Mouse (Mus musculus): ENCODE data around the gene Vmn1r235. TPM values are rescaled to one million over a fixed set of nuclear protein-coding genes. Genes with fewer than 3 reads are reported as not detected.
"Not testable (repeated sequence)": the region's sequence is repeated elsewhere in the genome, so short reads cannot be mapped to it uniquely, and the experiment has no call there.

Gene Vmn1r235
- polyA plus RNA-seq (2016; fragmentation: Nextera tagmentation; extraction: Ambion mirVana) = not detected in 2 replicates

DNA sequence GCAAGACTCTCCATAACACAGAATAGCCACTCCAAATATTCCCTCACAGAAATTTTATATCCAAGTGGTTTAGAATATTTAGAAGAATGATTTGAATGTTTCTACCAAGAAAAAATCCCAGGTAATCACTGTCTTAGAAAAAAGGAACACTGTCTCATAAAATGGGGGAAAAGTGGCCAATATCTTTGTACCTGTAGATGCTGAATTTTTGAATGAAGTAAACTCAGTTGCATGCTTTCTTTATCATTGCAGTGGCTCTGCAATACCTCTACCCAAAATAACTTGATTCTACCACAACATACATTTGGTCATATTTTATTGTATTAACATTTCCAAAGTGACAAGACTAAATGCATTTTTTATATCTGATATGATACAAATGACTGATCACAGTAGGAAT is at the start of gene Vmn1r235:
Gene Vmn1r235 (plus strand): TSS at position 301 of the 400 bp plus-strand sequence.
- Histone ChIP-seq H3K9me3 (no peaks in the 10 kb centered on the region), H3K4me1 (no peaks in the 10 kb centered on the region), H3K4me3 (no peak within 1 kb of the TSS), H3K27me3 (replicated peaks) (no peaks in the 10 kb centered on the region), H3K36me3 (no peaks in the 10 kb centered on the region), H3K9ac (no peak within 1 kb of the TSS), H3K27ac (no peak within 1 kb of the TSS), H3K4me2 (replicated peaks) (no peak within 1 kb of the TSS)
- ATAC-seq (ENCODE audit: low FRiP score, low read depth) = no peak

DNA sequence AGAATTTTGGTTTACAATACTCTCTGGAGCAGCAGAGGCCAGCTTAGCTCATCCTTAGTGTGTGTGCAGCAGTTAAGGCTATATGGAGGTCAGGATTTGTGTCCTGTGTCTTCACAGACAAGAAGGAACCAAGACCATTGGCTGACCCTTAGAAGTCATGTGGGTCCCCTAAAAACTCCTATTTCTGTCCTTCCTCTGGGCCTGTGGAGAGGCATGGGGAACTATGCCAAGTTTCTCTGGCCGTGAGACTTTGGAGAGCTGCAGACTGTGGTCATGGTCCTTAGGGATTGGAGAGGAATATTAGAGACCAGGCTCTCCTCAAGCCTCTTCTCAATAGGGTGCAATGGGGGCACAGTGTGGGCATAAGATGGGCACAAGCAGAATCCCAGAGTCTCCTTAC is 45.1 kb upstream of the Vmn1r235 start:
- not testable (repeated sequence) for ATAC-seq (ENCODE audit: low FRiP score, low read depth); H3K4me2 ChIP-seq (replicated peaks); H3K9ac ChIP-seq; H3K27me3 ChIP-seq (replicated peaks); H3K9me3 ChIP-seq; H3K27ac ChIP-seq; H3K36me3 ChIP-seq; H3K4me1 ChIP-seq; H3K4me3 ChIP-seq
- WGBS = 90% methylated on average over 1 of the region's 1 CpGs

DNA sequence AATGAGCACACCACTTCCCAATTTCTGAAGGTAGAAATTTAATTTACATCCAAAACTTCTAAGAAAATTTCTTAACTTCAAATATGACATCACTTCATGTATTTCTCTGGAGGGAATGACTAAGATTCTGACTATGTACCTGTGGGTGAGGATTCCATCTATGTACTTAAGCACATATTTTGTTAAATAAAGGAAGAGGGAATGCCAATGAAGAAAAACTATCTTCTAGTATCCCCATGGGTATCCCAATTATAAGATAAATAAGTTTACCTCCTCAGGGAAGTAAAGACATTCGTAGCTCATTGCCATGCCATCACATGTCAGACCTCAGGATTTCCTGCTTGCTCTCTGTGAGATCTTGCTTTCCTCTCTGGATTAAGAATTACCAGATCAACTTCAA is 30.4 kb upstream of the Vmn1r235 start, which contains the start of gene Vmn1r234:
Gene Vmn1r234 (plus strand): TSS at position 301 of the 400 bp plus-strand sequence.
- no peak for ATAC-seq (ENCODE audit: low FRiP score, low read depth)
- H3K27me3 ChIP-seq (replicated peaks) = no peaks in the 10 kb centered on the region
- no peaks in the 10 kb centered on the region for H3K4me1 ChIP-seq
- no peak within 1 kb of the TSS for H3K27ac ChIP-seq
- 83% methylated on average over 1 of the region's 1 CpGs for WGBS
- H3K9me3 ChIP-seq = no peaks in the 10 kb centered on the region; the same call in 1 of the 2 replicates
- no peak within 1 kb of the TSS for H3K9ac ChIP-seq
- H3K36me3 ChIP-seq = no peaks in the 10 kb centered on the region
- no peak within 1 kb of the TSS for H3K4me2 ChIP-seq (replicated peaks)
- no peak within 1 kb of the TSS for H3K4me3 ChIP-seq

DNA sequence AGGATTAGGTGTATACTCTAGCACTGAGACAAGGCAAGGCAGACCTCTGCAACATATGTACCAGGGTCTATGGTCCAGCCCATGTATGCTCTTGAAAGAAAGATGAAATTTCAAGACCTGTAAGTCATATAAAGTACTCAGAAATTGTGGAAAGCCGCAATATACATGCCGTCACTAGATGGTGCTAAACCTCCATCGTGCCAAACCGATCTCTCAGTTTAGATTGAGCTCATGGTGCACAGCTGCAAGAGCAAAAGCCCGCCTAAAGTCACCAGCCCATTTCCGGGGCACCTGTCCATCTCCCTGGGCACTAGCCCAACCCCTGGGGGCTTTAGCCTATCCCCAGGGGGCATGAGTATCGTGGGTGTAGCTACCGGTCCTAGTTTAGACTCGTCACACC is 24.6 kb upstream of the Vmn1r235 start:
- no peak for ATAC-seq (ENCODE audit: low FRiP score, low read depth)
- H3K9me3 ChIP-seq = no peaks in the 10 kb centered on the region
- no peaks in the 10 kb centered on the region for H3K27me3 ChIP-seq (replicated peaks)
- H3K27ac ChIP-seq = no peak overlapping the region
- no peak overlapping the region for H3K4me3 ChIP-seq
- H3K4me1 ChIP-seq = no peaks in the 10 kb centered on the region
- H3K9ac ChIP-seq = no peak overlapping the region
- no peak overlapping the region for H3K4me2 ChIP-seq (replicated peaks)
- WGBS = 32% methylated on average over 9 of the region's 9 CpGs
- H3K36me3 ChIP-seq = no peaks in the 10 kb centered on the region

DNA sequence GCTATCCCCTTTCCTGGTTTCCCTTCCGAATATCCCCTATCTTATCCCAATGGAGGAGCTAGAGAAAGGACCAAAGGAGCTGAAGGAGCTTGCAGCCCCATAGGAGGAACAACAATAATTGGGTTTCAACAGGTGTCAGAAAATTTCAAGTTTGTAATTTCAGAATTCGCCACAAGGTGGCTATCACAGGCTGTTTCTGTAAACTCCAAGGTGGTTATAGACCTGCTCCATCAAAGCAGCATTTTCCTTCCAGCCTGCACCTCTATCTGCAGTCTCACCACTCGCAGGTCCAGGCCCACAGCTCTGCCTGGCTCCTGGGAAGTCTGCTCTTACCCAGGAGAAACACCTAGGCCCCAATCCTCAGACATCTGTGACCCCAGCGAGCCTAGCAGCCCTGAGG is 15.9 kb downstream of the Vmn1r235 start:
- H3K9me3 ChIP-seq = no peaks in the 10 kb centered on the region
- H3K4me3 ChIP-seq = no peak overlapping the region
- no peak overlapping the region for H3K27ac ChIP-seq
- no peak overlapping the region for H3K9ac ChIP-seq
- H3K4me2 ChIP-seq (replicated peaks) = no peak overlapping the region
- H3K27me3 ChIP-seq (replicated peaks) = no peaks in the 10 kb centered on the region
- no peaks in the 10 kb centered on the region for H3K4me1 ChIP-seq
- no peaks in the 10 kb centered on the region for H3K36me3 ChIP-seq
- 11% methylated on average over 4 of the region's 4 CpGs for WGBS
- ATAC-seq (ENCODE audit: low FRiP score, low read depth) = peak; percentile 58; the same call in 1 of the 2 replicates

DNA sequence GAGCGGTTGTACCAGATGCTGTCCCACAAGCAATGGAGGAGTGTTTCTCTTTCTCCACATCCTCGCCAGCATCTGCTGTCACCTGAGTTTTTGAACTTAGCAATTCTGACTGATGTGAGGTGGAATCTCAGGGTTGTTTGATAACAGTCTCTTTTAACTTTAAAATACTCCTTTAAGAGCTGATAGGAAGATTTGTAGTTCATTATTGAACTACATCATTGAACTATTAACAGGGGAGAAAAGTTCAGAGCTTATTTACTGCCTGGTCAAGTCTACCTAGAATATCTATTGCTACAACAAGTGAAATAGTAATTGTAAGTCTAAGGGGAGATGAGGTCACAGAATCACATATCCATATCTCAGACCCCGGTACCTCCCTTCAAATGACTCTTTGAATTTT is 26.4 kb downstream of the Vmn1r235 start, which contains the start of gene Vmn1r236:
Gene Vmn1r236 (plus strand): TSS at position 301 of the 400 bp plus-strand sequence.
- H3K27ac ChIP-seq = no peak within 1 kb of the TSS
- no peaks in the 10 kb centered on the region for H3K4me1 ChIP-seq
- H3K4me3 ChIP-seq = no peak within 1 kb of the TSS
- WGBS = 81% methylated on average over 3 of the region's 3 CpGs
- H3K9ac ChIP-seq = no peak within 1 kb of the TSS
- no peak for ATAC-seq (ENCODE audit: low FRiP score, low read depth)
- no peaks in the 10 kb centered on the region for H3K27me3 ChIP-seq (replicated peaks)
- no peaks in the 10 kb centered on the region for H3K9me3 ChIP-seq
- no peaks in the 10 kb centered on the region for H3K36me3 ChIP-seq
- no peak within 1 kb of the TSS for H3K4me2 ChIP-seq (replicated peaks)

DNA sequence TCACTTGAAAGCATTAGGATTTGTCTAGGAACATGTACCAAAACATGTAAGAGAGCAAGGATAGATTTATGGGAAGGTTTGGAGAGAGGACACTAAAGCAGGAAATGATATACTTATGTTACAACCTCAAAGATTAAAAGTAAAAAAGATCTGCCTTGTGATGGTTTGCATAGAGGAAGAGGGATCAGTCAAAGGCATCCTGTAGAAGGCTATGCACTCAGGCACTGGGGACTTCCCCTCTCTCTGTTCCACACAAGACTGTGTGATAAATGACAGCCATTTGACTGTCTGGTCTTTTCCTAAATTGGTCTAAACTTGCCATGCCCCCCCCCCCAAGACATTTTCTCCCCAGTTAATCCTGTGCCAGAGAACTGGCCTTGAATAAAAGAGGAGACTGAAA is 28.2 kb downstream of the Vmn1r235 start:
- Histone ChIP-seq H3K27me3 (replicated peaks) (no peaks in the 10 kb centered on the region), H3K27ac (no peak overlapping the region), H3K9ac (no peak overlapping the region), H3K4me2 (replicated peaks) (no peak overlapping the region), H3K4me1 (no peaks in the 10 kb centered on the region), H3K4me3 (no peak overlapping the region), H3K9me3 (no peaks in the 10 kb centered on the region), H3K36me3 (no peaks in the 10 kb centered on the region)
- ATAC-seq (ENCODE audit: low FRiP score, low read depth) = no peak

DNA sequence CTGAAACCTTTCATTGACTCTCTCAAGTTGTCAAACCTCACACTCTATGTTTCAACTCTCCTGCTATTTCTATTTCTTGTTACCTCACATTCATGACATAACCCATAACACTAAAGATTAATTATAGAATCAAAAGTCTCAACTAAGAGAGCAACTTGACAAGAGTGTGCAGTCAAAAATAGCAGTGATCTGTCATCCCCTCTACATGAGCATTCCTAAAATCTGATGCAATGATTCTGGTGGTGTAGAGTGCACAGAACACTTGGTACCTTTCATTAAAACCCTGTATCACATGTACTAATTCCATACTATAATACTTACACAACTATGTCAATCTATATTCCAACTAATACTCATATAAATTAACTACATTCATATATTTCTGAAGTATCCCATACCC is 33.5 kb downstream of the Vmn1r235 start:
- Histone ChIP-seq H3K4me1 (no peaks in the 10 kb centered on the region), H3K27me3 (replicated peaks) (no peaks in the 10 kb centered on the region), H3K9me3 (no peaks in the 10 kb centered on the region), H3K36me3 (no peaks in the 10 kb centered on the region), H3K4me3 (no peak overlapping the region), H3K4me2 (replicated peaks) (no peak overlapping the region), H3K27ac (no peak overlapping the region), H3K9ac (no peak overlapping the region)
- no peak for ATAC-seq (ENCODE audit: low FRiP score, low read depth)

DNA sequence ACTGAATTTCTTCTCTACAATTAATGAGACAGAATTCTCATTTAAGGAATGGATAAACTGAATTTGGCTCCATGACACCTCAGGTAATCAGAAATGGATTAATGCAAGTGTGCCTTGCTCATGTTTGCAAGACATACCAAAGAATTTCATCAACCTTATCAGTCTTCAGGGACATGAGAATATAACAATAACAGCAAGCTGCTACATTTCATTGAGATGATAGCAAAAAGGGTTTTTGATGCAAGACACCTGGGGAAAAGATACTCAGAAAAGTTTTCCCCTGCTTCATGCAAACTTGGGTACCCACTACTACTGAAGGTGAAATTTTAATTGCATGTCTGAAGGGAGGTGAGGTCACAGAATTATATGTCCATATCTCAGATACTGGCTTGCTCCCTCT is 55.4 kb downstream of the Vmn1r235 start, which contains the start of gene Vmn1r237:
Gene Vmn1r237 (plus strand): TSS at position 301 of the 400 bp plus-strand sequence.
- H3K4me2 ChIP-seq (replicated peaks) = no peak within 1 kb of the TSS
- H3K27ac ChIP-seq = no peak within 1 kb of the TSS
- no peak for ATAC-seq (ENCODE audit: low FRiP score, low read depth)
- H3K4me1 ChIP-seq = no peaks in the 10 kb centered on the region
- H3K4me3 ChIP-seq = no peak within 1 kb of the TSS
- H3K36me3 ChIP-seq = no peaks in the 10 kb centered on the region
- H3K27me3 ChIP-seq (replicated peaks) = no peaks in the 10 kb centered on the region
- H3K9me3 ChIP-seq = no peaks in the 10 kb centered on the region
- H3K9ac ChIP-seq = no peak within 1 kb of the TSS

Small RNA genes within 50 kb of the gene (microRNA-seq; reads per million reads assigned to microRNA genes)
- gene Gm26384 = not detected

Other genes with a start within 250 kb of the Vmn1r235 start
- gene Zfp160, start 247.5 kb upstream of the Vmn1r235 start, polyA plus RNA-seq (2016; fragmentation: Nextera tagmentation; extraction: Ambion mirVana) = 17.6 and 19.8 TPM in 2 replicates
- not detected in 2 replicates for gene Vmn1r234, start 30.3 kb upstream of the Vmn1r235 start, polyA plus RNA-seq (2016; fragmentation: Nextera tagmentation; extraction: Ambion mirVana)
- gene Vmn1r236, start 26.5 kb downstream of the Vmn1r235 start, polyA plus RNA-seq (2016; fragmentation: Nextera tagmentation; extraction: Ambion mirVana) = not detected in 2 replicates
- not detected in 2 replicates for gene Vmn1r237, start 55.5 kb downstream of the Vmn1r235 start, polyA plus RNA-seq (2016; fragmentation: Nextera tagmentation; extraction: Ambion mirVana)
- 2.7 and 3.2 TPM in 2 replicates for gene Zfp677, start 127.3 kb downstream of the Vmn1r235 start, polyA plus RNA-seq (2016; fragmentation: Nextera tagmentation; extraction: Ambion mirVana)
- gene Zfp54, start 166.8 kb downstream of the Vmn1r235 start, polyA plus RNA-seq (2016; fragmentation: Nextera tagmentation; extraction: Ambion mirVana) = 3.5 and 4.1 TPM in 2 replicates
- 13.8 and 15.1 TPM in 2 replicates for gene Zfp51, start 194.0 kb downstream of the Vmn1r235 start, polyA plus RNA-seq (2016; fragmentation: Nextera tagmentation; extraction: Ambion mirVana)
- gene Zfp53, start 232.6 kb downstream of the Vmn1r235 start, polyA plus RNA-seq (2016; fragmentation: Nextera tagmentation; extraction: Ambion mirVana) = 8.1 and 9.5 TPM in 2 replicates

All from neural tube, embryonic 12.5 days (tissue).